Mouse (Mus musculus): Measurements from ENCODE around the gene Mical3. TPM values are rescaled to one million over a fixed set of nuclear protein-coding genes. Genes with fewer than 3 reads are reported as not detected.

Mical3 gene
- polyA plus RNA-seq, 2 experiments, result 13.3 to 17.3 TPM

- Histone ChIP-seq H3K4me3 (replicated peaks; ENCODE audit: low read length) (no peak overlapping the region), H3K9ac (ENCODE audit: low read depth, low read length, severe bottlenecking) (no peak overlapping the region), H3K9me3 (ENCODE audit: control insufficient read depth, low read length) (no peaks in the 10 kb centered on the region), H3K4me2 (replicated peaks; ENCODE audit: low read depth, low read length, severe bottlenecking) (no peak overlapping the region), H3K4me1 (ENCODE audit: control insufficient read depth, insufficient read depth, low read length) (no peaks in the 10 kb centered on the region), H3K36me3 (ENCODE audit: control insufficient read depth, insufficient read depth, low read length) (no peaks in the 10 kb centered on the region), H3K27me3 (ENCODE audit: control insufficient read depth, insufficient read depth, low read length) (no peaks in the 10 kb centered on the region), H3K27ac (replicated peaks; ENCODE audit: low read depth, low read length) (no peak overlapping the region)
- no peak for TF ChIP-seq POLR2A (IDR thresholded peaks at IDR 0.05; ENCODE audit: borderline replicate concordance, extremely low read depth, insufficient read depth, insufficient read length)
- 70% methylated on average over 4 of the region's 4 CpGs for WGBS
- ATAC-seq (ENCODE audit: low FRiP score, low read depth) (no peak), DNase-seq (ENCODE audit: low spot score) (no peak)
Observed at GRCm38 (mm10) chr6:121117142-121117541, 13.7 kb downstream of the Mical3 start.

GRCm38 (mm10) chr6:121116434-121116833, 14.4 kb downstream of the Mical3 start:
- TF ChIP-seq POLR2A (IDR thresholded peaks at IDR 0.05; ENCODE audit: borderline replicate concordance, extremely low read depth, insufficient read depth, insufficient read length), result no peak
- Histone ChIP-seq H3K9ac (ENCODE audit: low read depth, low read length, severe bottlenecking) (no peak overlapping the region), H3K36me3 (ENCODE audit: control insufficient read depth, insufficient read depth, low read length) (no peaks in the 10 kb centered on the region), H3K4me1 (ENCODE audit: control insufficient read depth, insufficient read depth, low read length) (no peaks in the 10 kb centered on the region), H3K4me2 (replicated peaks; ENCODE audit: low read depth, low read length, severe bottlenecking) (no peak overlapping the region), H3K27ac (replicated peaks; ENCODE audit: low read depth, low read length) (no peak overlapping the region), H3K4me3 (replicated peaks; ENCODE audit: low read length) (no peak overlapping the region), H3K27me3 (ENCODE audit: control insufficient read depth, insufficient read depth, low read length) (no peaks in the 10 kb centered on the region), H3K9me3 (ENCODE audit: control insufficient read depth, low read length) (no peaks in the 10 kb centered on the region)
- DNase-seq (ENCODE audit: low spot score) (no peak), ATAC-seq (ENCODE audit: low FRiP score, low read depth) (no peak)
- 66% methylated on average over 10 of the region's 10 CpGs for WGBS

DNA sequence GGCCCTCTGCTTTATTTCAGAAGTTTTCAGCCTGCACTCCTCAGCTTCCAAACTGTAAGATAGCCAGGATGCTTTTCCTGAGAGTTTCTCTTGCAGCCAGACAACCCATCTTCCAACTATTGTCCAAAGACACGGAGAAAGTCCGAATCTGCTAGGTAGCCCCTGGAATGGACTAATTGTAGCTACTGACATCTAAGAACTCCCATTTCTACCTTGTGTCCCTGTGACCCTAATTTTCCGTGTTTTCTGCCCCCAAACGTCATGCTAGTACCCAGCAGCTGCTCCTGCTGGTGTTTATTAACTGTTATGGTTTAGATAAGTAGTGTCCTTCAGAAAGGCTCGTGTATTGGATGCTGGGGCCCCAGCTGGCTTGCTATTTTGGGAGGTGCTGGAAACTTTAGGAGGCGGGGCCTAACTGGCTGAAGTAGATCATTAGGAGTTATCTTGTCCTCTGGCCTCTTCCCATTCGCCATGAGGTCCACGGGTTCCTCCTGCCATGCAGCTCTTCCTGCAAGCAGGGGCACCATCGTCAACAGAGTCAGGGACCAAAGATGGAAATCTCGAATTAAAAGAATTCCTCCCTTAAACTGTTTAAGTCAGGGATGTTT, 19.2 kb downstream of the Mical3 start:
- Histone ChIP-seq H3K36me3 (ENCODE audit: control insufficient read depth, insufficient read depth, low read length) (no peaks in the 10 kb centered on the region), H3K4me2 (replicated peaks; ENCODE audit: low read depth, low read length, severe bottlenecking) (no peak overlapping the region), H3K4me1 (ENCODE audit: control insufficient read depth, insufficient read depth, low read length) (peaks cover 14% of the 10 kb centered on the region; the same call in 1 of the 2 replicates), H3K9me3 (ENCODE audit: control insufficient read depth, low read length) (no peaks in the 10 kb centered on the region), H3K4me3 (replicated peaks; ENCODE audit: low read length) (no peak overlapping the region), H3K27me3 (ENCODE audit: control insufficient read depth, insufficient read depth, low read length) (no peaks in the 10 kb centered on the region), H3K27ac (replicated peaks; ENCODE audit: low read depth, low read length) (no peak overlapping the region), H3K9ac (ENCODE audit: low read depth, low read length, severe bottlenecking) (no peak overlapping the region)
- 54% methylated on average over 10 of the region's 10 CpGs for WGBS
- no peak for TF ChIP-seq POLR2A (IDR thresholded peaks at IDR 0.05; ENCODE audit: borderline replicate concordance, extremely low read depth, insufficient read depth, insufficient read length)
- DNase-seq (ENCODE audit: low spot score), result no peak
- ATAC-seq (ENCODE audit: low FRiP score, low read depth), result no peak

GRCm38 (mm10) chr6:121109998-121110603, 20.7 kb downstream of the Mical3 start:
- peaks cover 14% of the 10 kb centered on the region; the same call in 1 of the 2 replicates for H3K4me1 ChIP-seq (ENCODE audit: control insufficient read depth, insufficient read depth, low read length)
- peak overlapping the region; percentile 94 for H3K4me2 ChIP-seq (replicated peaks; ENCODE audit: low read depth, low read length, severe bottlenecking)
- TF ChIP-seq POLR2A (IDR thresholded peaks at IDR 0.05; ENCODE audit: borderline replicate concordance, extremely low read depth, insufficient read depth, insufficient read length), result 0 out of 2 replicates have a peak, but pooled peaks have one; percentile 27
- peak overlapping the region; percentile 81 for H3K9ac ChIP-seq (ENCODE audit: low read depth, low read length, severe bottlenecking)
- 0% methylated on average over 22 of the region's 42 CpGs for WGBS
- peak overlapping the region; percentile 98 for H3K4me3 ChIP-seq (replicated peaks; ENCODE audit: low read length)
- H3K27ac ChIP-seq (replicated peaks; ENCODE audit: low read depth, low read length), result peak overlapping the region; percentile 78; the same call in 1 of the 2 replicates
- no peaks in the 10 kb centered on the region for H3K36me3 ChIP-seq (ENCODE audit: control insufficient read depth, insufficient read depth, low read length)
- H3K9me3 ChIP-seq (ENCODE audit: control insufficient read depth, low read length), result no peaks in the 10 kb centered on the region
- no peaks in the 10 kb centered on the region for H3K27me3 ChIP-seq (ENCODE audit: control insufficient read depth, insufficient read depth, low read length)
- DNase-seq (ENCODE audit: low spot score) (peak; percentile 96), ATAC-seq (ENCODE audit: low FRiP score, low read depth) (peak; percentile 98)

- DNase-seq (ENCODE audit: low spot score) (peak; percentile 34), ATAC-seq (ENCODE audit: low FRiP score, low read depth) (peak; percentile 10; the same call in 1 of the 2 replicates)
- H3K4me2 ChIP-seq (replicated peaks; ENCODE audit: low read depth, low read length, severe bottlenecking), result peak overlapping the region; percentile 94
- 1% methylated on average over 27 of the region's 52 CpGs for WGBS
- no peaks in the 10 kb centered on the region for H3K36me3 ChIP-seq (ENCODE audit: control insufficient read depth, insufficient read depth, low read length)
- peak overlapping the region; percentile 98 for H3K4me3 ChIP-seq (replicated peaks; ENCODE audit: low read length)
- H3K27me3 ChIP-seq (ENCODE audit: control insufficient read depth, insufficient read depth, low read length), result no peaks in the 10 kb centered on the region
- H3K9ac ChIP-seq (ENCODE audit: low read depth, low read length, severe bottlenecking), result peak overlapping the region; percentile 81
- H3K9me3 ChIP-seq (ENCODE audit: control insufficient read depth, low read length), result no peaks in the 10 kb centered on the region
- H3K4me1 ChIP-seq (ENCODE audit: control insufficient read depth, insufficient read depth, low read length), result peaks cover 14% of the 10 kb centered on the region; the same call in 1 of the 2 replicates
- TF ChIP-seq POLR2A (IDR thresholded peaks at IDR 0.05; ENCODE audit: borderline replicate concordance, extremely low read depth, insufficient read depth, insufficient read length), result no peak
- H3K27ac ChIP-seq (replicated peaks; ENCODE audit: low read depth, low read length), result peak overlapping the region; percentile 78; the same call in 1 of the 2 replicates
Observed at GRCm38 (mm10) chr6:121109181-121109981, 21.4 kb downstream of the Mical3 start.

Data from limb, embryonic 14.5 days (tissue).